Mouse (Mus musculus): Measurements from ENCODE around the gene Rasgef1b. TPM values are rescaled to one million over a fixed set of nuclear protein-coding genes. Genes with fewer than 3 reads are reported as not detected.

Gene Rasgef1b
- polyA plus RNA-seq, 2 experiments = 4.3 to 9.2 TPM

GRCm38 (mm10) chr5:99471790-99472189 is 257.1 kb downstream of the Rasgef1b start:
- Histone ChIP-seq H3K36me3 (ENCODE audit: control insufficient read depth, insufficient read depth, low read length) (no peaks in the 10 kb centered on the region), H3K27ac (replicated peaks; ENCODE audit: low read depth, low read length) (no peak overlapping the region), H3K27me3 (ENCODE audit: control insufficient read depth, insufficient read depth, low read length) (no peaks in the 10 kb centered on the region), H3K9ac (ENCODE audit: low read depth, low read length, severe bottlenecking) (no peak overlapping the region), H3K4me3 (replicated peaks; ENCODE audit: low read length) (no peak overlapping the region), H3K4me1 (ENCODE audit: control insufficient read depth, insufficient read depth, low read length) (no peaks in the 10 kb centered on the region), H3K4me2 (replicated peaks; ENCODE audit: low read depth, low read length, severe bottlenecking) (no peak overlapping the region), H3K9me3 (ENCODE audit: control insufficient read depth, low read length) (no peaks in the 10 kb centered on the region)
- no peak for DNase-seq (ENCODE audit: low spot score)
- WGBS = 83% methylated on average over 4 of the region's 4 CpGs
- ATAC-seq (ENCODE audit: low FRiP score, low read depth) = no peak
- TF ChIP-seq POLR2A (IDR thresholded peaks at IDR 0.05; ENCODE audit: borderline replicate concordance, extremely low read depth, insufficient read depth, insufficient read length) = no peak

GRCm38 (mm10) chr5:99470613-99471012 is 258.3 kb downstream of the Rasgef1b start:
- no peak for TF ChIP-seq POLR2A (IDR thresholded peaks at IDR 0.05; ENCODE audit: borderline replicate concordance, extremely low read depth, insufficient read depth, insufficient read length)
- Histone ChIP-seq H3K36me3 (ENCODE audit: control insufficient read depth, insufficient read depth, low read length) (no peaks in the 10 kb centered on the region), H3K4me1 (ENCODE audit: control insufficient read depth, insufficient read depth, low read length) (no peaks in the 10 kb centered on the region), H3K27ac (replicated peaks; ENCODE audit: low read depth, low read length) (no peak overlapping the region), H3K27me3 (ENCODE audit: control insufficient read depth, insufficient read depth, low read length) (no peaks in the 10 kb centered on the region), H3K9ac (ENCODE audit: low read depth, low read length, severe bottlenecking) (no peak overlapping the region), H3K4me2 (replicated peaks; ENCODE audit: low read depth, low read length, severe bottlenecking) (no peak overlapping the region), H3K9me3 (ENCODE audit: control insufficient read depth, low read length) (no peaks in the 10 kb centered on the region), H3K4me3 (replicated peaks; ENCODE audit: low read length) (no peak overlapping the region)
- ATAC-seq (ENCODE audit: low FRiP score, low read depth) (no peak), DNase-seq (ENCODE audit: low spot score) (no peak)

DNA sequence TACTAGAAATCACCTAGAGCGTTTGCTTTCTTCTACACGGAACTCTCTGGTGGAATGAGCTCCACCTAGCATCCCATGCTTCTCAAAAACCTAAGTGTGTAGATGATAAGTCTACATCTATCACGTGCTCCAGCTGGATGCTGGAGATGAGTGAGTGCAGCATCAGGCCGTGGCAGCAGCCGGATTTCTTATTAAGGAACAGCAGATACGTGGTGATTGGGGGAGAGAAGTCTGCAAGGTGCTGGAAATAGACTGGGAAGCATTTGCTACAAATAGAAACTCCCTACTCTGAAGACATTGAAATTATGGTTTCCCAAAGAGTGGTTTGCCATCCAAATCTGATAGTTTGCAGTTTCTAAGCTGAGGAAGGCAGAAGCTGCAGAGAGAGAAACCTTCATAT is 269.9 kb downstream of the Rasgef1b start:
- Histone ChIP-seq H3K4me3 (replicated peaks; ENCODE audit: low read length) (no peak overlapping the region), H3K27ac (replicated peaks; ENCODE audit: low read depth, low read length) (no peak overlapping the region), H3K9ac (ENCODE audit: low read depth, low read length, severe bottlenecking) (no peak overlapping the region), H3K9me3 (ENCODE audit: control insufficient read depth, low read length) (no peaks in the 10 kb centered on the region), H3K36me3 (ENCODE audit: control insufficient read depth, insufficient read depth, low read length) (no peaks in the 10 kb centered on the region), H3K4me2 (replicated peaks; ENCODE audit: low read depth, low read length, severe bottlenecking) (no peak overlapping the region), H3K4me1 (ENCODE audit: control insufficient read depth, insufficient read depth, low read length) (no peaks in the 10 kb centered on the region), H3K27me3 (ENCODE audit: control insufficient read depth, insufficient read depth, low read length) (no peaks in the 10 kb centered on the region)
- no peak for DNase-seq (ENCODE audit: low spot score)
- WGBS = 85% methylated on average over 6 of the region's 6 CpGs
- ATAC-seq (ENCODE audit: low FRiP score, low read depth) = no peak
- TF ChIP-seq POLR2A (IDR thresholded peaks at IDR 0.05; ENCODE audit: borderline replicate concordance, extremely low read depth, insufficient read depth, insufficient read length) = no peak

GRCm38 (mm10) chr5:99457291-99457690 is 271.6 kb downstream of the Rasgef1b start:
- Histone ChIP-seq H3K4me2 (replicated peaks; ENCODE audit: low read depth, low read length, severe bottlenecking) (no peak overlapping the region), H3K27ac (replicated peaks; ENCODE audit: low read depth, low read length) (no peak overlapping the region), H3K9me3 (ENCODE audit: control insufficient read depth, low read length) (no peaks in the 10 kb centered on the region), H3K4me3 (replicated peaks; ENCODE audit: low read length) (no peak overlapping the region), H3K4me1 (ENCODE audit: control insufficient read depth, insufficient read depth, low read length) (no peaks in the 10 kb centered on the region), H3K9ac (ENCODE audit: low read depth, low read length, severe bottlenecking) (no peak overlapping the region), H3K27me3 (ENCODE audit: control insufficient read depth, insufficient read depth, low read length) (no peaks in the 10 kb centered on the region), H3K36me3 (ENCODE audit: control insufficient read depth, insufficient read depth, low read length) (no peaks in the 10 kb centered on the region)
- TF ChIP-seq POLR2A (IDR thresholded peaks at IDR 0.05; ENCODE audit: borderline replicate concordance, extremely low read depth, insufficient read depth, insufficient read length) = no peak
- 96% methylated on average over 3 of the region's 3 CpGs for WGBS
- no peak for DNase-seq (ENCODE audit: low spot score)
- no peak for ATAC-seq (ENCODE audit: low FRiP score, low read depth)

GRCm38 (mm10) chr5:99451939-99452338 is 276.9 kb downstream of the Rasgef1b start:
- WGBS = 41% methylated on average over 2 of the region's 2 CpGs
- Histone ChIP-seq H3K4me1 (ENCODE audit: control insufficient read depth, insufficient read depth, low read length) (0 out of 2 replicates have a peak, but pooled peaks cover 2% of the 10 kb centered on the region), H3K27ac (replicated peaks; ENCODE audit: low read depth, low read length) (no peak overlapping the region), H3K4me2 (replicated peaks; ENCODE audit: low read depth, low read length, severe bottlenecking) (no peak overlapping the region), H3K36me3 (ENCODE audit: control insufficient read depth, insufficient read depth, low read length) (no peaks in the 10 kb centered on the region), H3K4me3 (replicated peaks; ENCODE audit: low read length) (no peak overlapping the region), H3K9ac (ENCODE audit: low read depth, low read length, severe bottlenecking) (no peak overlapping the region), H3K27me3 (ENCODE audit: control insufficient read depth, insufficient read depth, low read length) (no peaks in the 10 kb centered on the region), H3K9me3 (ENCODE audit: control insufficient read depth, low read length) (no peaks in the 10 kb centered on the region)
- DNase-seq (ENCODE audit: low spot score) = no peak
- TF ChIP-seq POLR2A (IDR thresholded peaks at IDR 0.05; ENCODE audit: borderline replicate concordance, extremely low read depth, insufficient read depth, insufficient read length) = no peak
- no peak for ATAC-seq (ENCODE audit: low FRiP score, low read depth)

DNA sequence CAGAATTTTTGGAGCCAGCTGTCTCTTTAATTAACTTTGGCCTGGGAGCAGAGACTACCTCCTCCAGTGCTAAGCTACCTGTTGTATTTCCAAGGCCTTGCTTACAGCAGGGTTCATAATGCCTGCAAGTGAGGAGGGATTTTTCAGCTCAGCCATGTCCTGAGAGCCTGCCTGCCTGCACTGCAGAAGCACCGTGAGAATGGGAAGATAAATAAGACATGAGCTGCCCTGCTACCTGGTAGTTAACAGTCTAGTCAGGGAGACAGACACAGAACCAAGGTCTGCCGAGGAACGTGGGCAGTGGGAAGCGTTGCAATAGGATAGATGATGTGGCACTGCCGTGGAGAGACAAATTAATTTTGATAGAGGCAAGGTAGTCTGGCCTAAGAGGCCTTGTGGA is 277.4 kb downstream of the Rasgef1b start:
- DNase-seq (ENCODE audit: low spot score) (no peak), ATAC-seq (ENCODE audit: low FRiP score, low read depth) (no peak)
- no peaks in the 10 kb centered on the region for H3K9me3 ChIP-seq (ENCODE audit: control insufficient read depth, low read length)
- no peaks in the 10 kb centered on the region for H3K27me3 ChIP-seq (ENCODE audit: control insufficient read depth, insufficient read depth, low read length)
- no peaks in the 10 kb centered on the region for H3K36me3 ChIP-seq (ENCODE audit: control insufficient read depth, insufficient read depth, low read length)
- H3K27ac ChIP-seq (replicated peaks; ENCODE audit: low read depth, low read length) = no peak overlapping the region
- no peak for TF ChIP-seq POLR2A (IDR thresholded peaks at IDR 0.05; ENCODE audit: borderline replicate concordance, extremely low read depth, insufficient read depth, insufficient read length)
- H3K4me3 ChIP-seq (replicated peaks; ENCODE audit: low read length) = no peak overlapping the region
- no peak overlapping the region for H3K9ac ChIP-seq (ENCODE audit: low read depth, low read length, severe bottlenecking)
- no peak overlapping the region for H3K4me2 ChIP-seq (replicated peaks; ENCODE audit: low read depth, low read length, severe bottlenecking)
- WGBS = 39% methylated on average over 5 of the region's 5 CpGs
- H3K4me1 ChIP-seq (ENCODE audit: control insufficient read depth, insufficient read depth, low read length) = 0 out of 2 replicates have a peak, but pooled peaks cover 2% of the 10 kb centered on the region
